Mouse (Mus musculus) neural tube, embryonic 13.5 days (tissue): Measurements from ENCODE around the gene Tnfrsf12a. TPM values are rescaled to one million over a fixed set of nuclear protein-coding genes. Genes with fewer than 3 reads are reported as not detected.
A peak's percentile ranks its signal among the peaks of the same experiment; 100 is the strongest.

Experiments
- ATAC-seq: fragments of 200-750 bp; cut with Nextera tagmentation; 2 replicates; pipeline ENCODE4 v1.8.0; 2017; ENCODE audit warnings: low read depth, mild to moderate bottlenecking, moderate TSS enrichment, moderate library complexity
- H3K27ac ChIP-seq: fragments of 300-500 bp; sonication (generic); replicated peaks from 2 replicates; pipeline ENCODE4 v1.5.1; 2015; ENCODE audit warnings: moderate library complexity, mild to moderate bottlenecking, inconsistent platforms
- H3K27me3 ChIP-seq: fragments of 300-500 bp; sonication (generic); 2 replicates; pipeline ENCODE4 v1.6.1; 2015; ENCODE audit warnings: mild to moderate bottlenecking, inconsistent platforms
- H3K36me3 ChIP-seq: fragments of 300-500 bp; sonication (generic); 2 replicates; pipeline ENCODE4 v1.6.1; 2015; ENCODE audit warnings: mild to moderate bottlenecking, inconsistent platforms
- H3K4me1 ChIP-seq: fragments of 300-500 bp; sonication (generic); replicated peaks from 2 replicates; pipeline ENCODE4 v1.6.1; 2015; ENCODE audit warnings: inconsistent platforms
- H3K4me2 ChIP-seq: fragments of 300-500 bp; sonication (generic); 2 replicates; pipeline ENCODE4 v1.6.1; 2015; ENCODE audit warnings: inconsistent platforms, mild to moderate bottlenecking, moderate library complexity
- H3K4me3 ChIP-seq: fragments of 300-500 bp; sonication (generic); 2 replicates; pipeline ENCODE4 v1.5.1; 2015; ENCODE audit warnings: mild to moderate bottlenecking, inconsistent platforms
- H3K9ac ChIP-seq: fragments of 300-500 bp; sonication (generic); 2 replicates; pipeline ENCODE4 v1.6.1; 2015; ENCODE audit warnings: moderate library complexity, mild to moderate bottlenecking, inconsistent platforms
- H3K9me3 ChIP-seq: fragments of 300-500 bp; sonication (generic); 2 replicates; pipeline ENCODE4 v1.6.1; 2016; ENCODE audit warnings: inconsistent platforms
- WGBS: fragments of 180-500 bp; shearing (Covaris S2); methylation state at CpG from one replicate; pipeline ENCODE4 v1.1.7; 2015; 5-methylcytosine and 5-hydroxymethylcytosine counted together
- polyA plus RNA-seq: library from polyadenylated mRNA; unstranded; fragments of >200 nt; fragmentation: Nextera tagmentation; extraction: Ambion mirVana; gene quantifications from 2 replicates; pipeline ENCODE4 v1.2.1, GENCODE M21; 2015

The Tnfrsf12a gene
- 4.7 and 5.4 TPM in 2 replicates for polyA plus RNA-seq

DNA sequence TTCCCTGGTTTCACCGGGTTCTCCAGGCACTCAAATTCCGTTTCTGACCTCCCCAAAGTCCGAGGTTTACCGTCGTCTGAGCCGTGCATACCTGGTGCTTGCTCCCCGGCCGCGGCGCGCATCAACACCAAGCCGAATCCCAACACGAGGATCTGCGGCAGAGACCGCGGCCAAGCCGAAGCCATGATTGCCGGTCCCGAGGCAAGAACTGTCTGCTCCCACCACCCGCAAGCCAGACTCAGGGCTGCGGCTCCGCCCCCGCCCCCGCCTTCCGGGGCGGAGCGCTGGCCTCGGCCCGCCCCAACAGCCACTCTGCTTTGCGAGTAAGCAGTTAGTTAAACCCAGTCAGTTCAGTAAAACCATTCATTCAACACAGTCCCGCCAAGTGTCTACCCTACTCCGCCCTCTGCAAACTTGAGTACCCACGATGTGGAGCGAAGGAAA is at the start of gene Tnfrsf12a:
Gene Tnfrsf12a (minus strand): TSS at position 233 of the 444 bp plus-strand sequence.
- no peak within 1 kb of the TSS for H3K27ac ChIP-seq
- whole genome bisulfite sequencing, result under 1% methylated on average over 34 of the region's 34 CpGs
- no peak for ATAC-seq
- peak within 1 kb of the TSS; percentile 88 for H3K4me2 ChIP-seq
- peaks cover 79% of the 10 kb centered on the region for H3K27me3 ChIP-seq
- H3K4me3 ChIP-seq, result peak within 1 kb of the TSS; percentile 44
- no peaks in the 10 kb centered on the region for H3K36me3 ChIP-seq
- peak within 1 kb of the TSS; percentile 63 for H3K9ac ChIP-seq
- no peaks in the 10 kb centered on the region for H3K9me3 ChIP-seq
- H3K4me1 ChIP-seq, result peaks cover 54% of the 10 kb centered on the region

GRCm38 (mm10) chr17:23726758-23727142 is 49.5 kb upstream of the Tnfrsf12a start:
- Histone ChIP-seq H3K4me3 (peak overlapping the region; percentile 84), H3K4me1 (peaks cover 13% of the 10 kb centered on the region), H3K9ac (peak overlapping the region; percentile 74), H3K9me3 (no peaks in the 10 kb centered on the region), H3K27me3 (no peaks in the 10 kb centered on the region), H3K27ac (peak overlapping the region; percentile 67), H3K36me3 (no peaks in the 10 kb centered on the region), H3K4me2 (peak overlapping the region; percentile 92)
- under 1% methylated on average over 20 of the region's 20 CpGs for WGBS
- ATAC-seq, result peak; percentile 78

GRCm38 (mm10) chr17:23725999-23726757 is 48.9 kb upstream of the Tnfrsf12a start, which contains the start of gene Pkmyt1:
Pkmyt1 (plus strand) TSS chr17:23726336.
- 2% methylated on average over 67 of the region's 73 CpGs for WGBS
- ATAC-seq, result peak; percentile 96
- H3K27ac ChIP-seq, result peak within 1 kb of the TSS; percentile 67

GRCm38 (mm10) chr17:23725477-23725876 is 48.2 kb upstream of the Tnfrsf12a start:
- Histone ChIP-seq H3K4me3 (peak overlapping the region; percentile 84), H3K9me3 (no peaks in the 10 kb centered on the region), H3K4me1 (peaks cover 13% of the 10 kb centered on the region), H3K9ac (peak overlapping the region; percentile 72), H3K27me3 (no peaks in the 10 kb centered on the region), H3K36me3 (no peaks in the 10 kb centered on the region), H3K4me2 (peak overlapping the region; percentile 92), H3K27ac (peak overlapping the region; percentile 67; the same call in 1 of the 2 replicates)
- ATAC-seq, result no peak
- WGBS, result 67% methylated on average over 4 of the region's 4 CpGs

More at GRCm38 (mm10) chr17:23725999-23726757, 48.9 kb upstream of the Tnfrsf12a start, which contains the start of gene Pkmyt1:
- H3K27me3 ChIP-seq, result no peaks in the 10 kb centered on the region
- no peaks in the 10 kb centered on the region for H3K36me3 ChIP-seq
- peak within 1 kb of the TSS; percentile 74 for H3K9ac ChIP-seq
- no peaks in the 10 kb centered on the region for H3K9me3 ChIP-seq
- peak within 1 kb of the TSS; percentile 84 for H3K4me3 ChIP-seq
- H3K4me1 ChIP-seq, result peaks cover 13% of the 10 kb centered on the region
- peak within 1 kb of the TSS; percentile 92 for H3K4me2 ChIP-seq

- H3K4me1 ChIP-seq, result peaks cover 13% of the 10 kb centered on the region
- no peaks in the 10 kb centered on the region for H3K27me3 ChIP-seq
- no peak within 1 kb of the TSS for H3K27ac ChIP-seq
- no peak within 1 kb of the TSS for H3K4me3 ChIP-seq
- H3K4me2 ChIP-seq, result no peak within 1 kb of the TSS
- no peak within 1 kb of the TSS for H3K9ac ChIP-seq
- ATAC-seq, result no peak
- no peaks in the 10 kb centered on the region for H3K36me3 ChIP-seq
- 74% methylated on average over 7 of the region's 7 CpGs for WGBS
- no peaks in the 10 kb centered on the region for H3K9me3 ChIP-seq
Observed at GRCm38 (mm10) chr17:23722376-23723125, 45.3 kb upstream of the Tnfrsf12a start, which contains the start of gene 1520401A03Rik. 1520401A03Rik (minus strand) TSS chr17:23722783.

GRCm38 (mm10) chr17:23721886-23722285 is 44.6 kb upstream of the Tnfrsf12a start:
- Histone ChIP-seq H3K36me3 (no peaks in the 10 kb centered on the region), H3K4me1 (peaks cover 8% of the 10 kb centered on the region), H3K4me2 (no peak overlapping the region), H3K27ac (no peak overlapping the region), H3K4me3 (no peak overlapping the region), H3K9ac (no peak overlapping the region), H3K9me3 (no peaks in the 10 kb centered on the region), H3K27me3 (no peaks in the 10 kb centered on the region)
- 88% methylated on average over 2 of the region's 2 CpGs for WGBS
- ATAC-seq, result no peak

DNA sequence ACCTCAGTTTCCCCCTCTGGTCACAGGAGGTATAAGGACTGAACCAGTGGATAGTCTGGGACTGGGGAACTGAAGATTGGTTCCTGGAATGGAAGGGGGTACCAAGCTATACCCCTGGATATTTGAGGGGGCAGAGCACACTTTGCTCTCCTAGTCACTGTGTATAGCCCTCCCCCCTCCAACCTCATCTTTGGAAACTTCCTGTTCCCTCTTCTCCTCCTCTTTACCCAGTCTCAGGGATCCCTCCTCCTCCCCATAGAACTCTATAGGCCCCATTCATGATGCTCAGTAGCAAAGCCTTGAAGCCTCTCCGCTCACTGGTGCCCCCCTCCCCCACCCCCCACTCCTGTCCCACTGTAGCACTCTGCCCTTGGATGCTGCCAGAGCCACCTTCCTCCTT is 42.2 kb upstream of the Tnfrsf12a start:
- Histone ChIP-seq H3K27ac (no peak overlapping the region), H3K4me1 (no peaks in the 10 kb centered on the region), H3K9me3 (no peaks in the 10 kb centered on the region), H3K9ac (no peak overlapping the region), H3K4me3 (no peak overlapping the region), H3K36me3 (no peaks in the 10 kb centered on the region), H3K27me3 (0 out of 2 replicates have a peak, but pooled peaks cover 1% of the 10 kb centered on the region), H3K4me2 (no peak overlapping the region)
- 13% methylated on average over 1 of the region's 1 CpGs for WGBS
- no peak for ATAC-seq

- Histone ChIP-seq H3K9ac (no peak overlapping the region), H3K27me3 (0 out of 2 replicates have a peak, but pooled peaks cover 11% of the 10 kb centered on the region), H3K4me2 (no peak overlapping the region), H3K27ac (no peak overlapping the region), H3K4me1 (no peaks in the 10 kb centered on the region), H3K4me3 (no peak overlapping the region), H3K9me3 (no peaks in the 10 kb centered on the region), H3K36me3 (no peaks in the 10 kb centered on the region)
- no peak for ATAC-seq
- WGBS, result 63% methylated on average over 2 of the region's 2 CpGs
Observed at GRCm38 (mm10) chr17:23717003-23717402, 39.7 kb upstream of the Tnfrsf12a start.

DNA sequence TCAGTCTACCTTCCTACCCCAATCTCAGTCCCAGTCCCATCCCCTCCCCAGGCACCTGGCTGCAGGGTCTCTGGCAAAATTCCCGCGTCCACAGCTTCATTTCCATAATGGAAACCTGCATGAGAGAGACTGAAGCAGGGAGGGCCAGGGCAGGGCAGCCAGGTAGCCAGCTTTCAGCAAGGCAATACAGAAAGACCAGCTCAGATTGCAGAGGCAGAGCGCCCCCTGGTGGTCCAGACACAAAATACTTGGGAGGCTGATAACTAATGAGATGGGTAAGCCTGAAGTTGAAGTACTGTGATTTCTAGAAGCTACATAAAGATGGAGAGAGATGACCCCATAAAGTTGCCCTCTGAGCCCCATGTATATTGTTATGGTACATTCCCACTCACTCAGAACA is 28.9 kb upstream of the Tnfrsf12a start:
- 1% methylated on average over 3 of the region's 3 CpGs for WGBS
- peak; percentile 30; the same call in 1 of the 2 replicates for ATAC-seq
- H3K4me1 ChIP-seq, result peaks cover 10% of the 10 kb centered on the region; the same call in 1 of the 2 replicates
- H3K27me3 ChIP-seq, result peaks cover 27% of the 10 kb centered on the region
- H3K4me3 ChIP-seq, result no peak overlapping the region
- no peaks in the 10 kb centered on the region for H3K36me3 ChIP-seq
- no peaks in the 10 kb centered on the region for H3K9me3 ChIP-seq
- H3K9ac ChIP-seq, result no peak overlapping the region
- H3K27ac ChIP-seq, result no peak overlapping the region
- no peak overlapping the region for H3K4me2 ChIP-seq

DNA sequence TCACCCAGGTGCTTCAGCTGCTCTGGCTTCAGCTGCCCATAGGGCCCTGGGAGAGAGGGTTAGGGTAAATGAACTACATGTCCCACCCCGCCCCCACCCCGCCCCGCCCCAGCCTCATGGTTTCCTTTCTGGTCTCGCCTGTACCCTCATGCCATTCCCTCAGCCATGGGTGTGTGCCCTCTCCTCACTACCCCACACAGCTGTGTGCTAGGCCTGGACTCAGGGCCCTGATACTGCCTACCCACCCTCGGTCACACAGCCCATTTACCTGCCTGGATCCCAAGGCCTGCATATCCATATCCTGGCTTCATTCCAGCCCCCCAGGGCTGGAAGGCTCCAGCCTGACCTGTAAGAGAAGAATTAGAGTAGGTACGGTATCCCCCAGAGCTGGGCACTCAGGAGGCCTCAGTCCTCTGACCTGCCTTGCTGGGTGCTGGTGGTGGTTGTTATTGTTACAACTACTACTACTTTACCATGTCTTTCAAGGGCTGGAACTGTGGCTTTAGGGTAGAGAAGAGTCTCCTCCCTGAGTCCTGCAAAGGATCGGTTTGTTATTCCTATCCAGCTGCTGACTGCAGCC is 28.3 kb upstream of the Tnfrsf12a start:
- H3K4me2 ChIP-seq, result no peak overlapping the region
- peak; percentile 42; the same call in 1 of the 2 replicates for ATAC-seq
- no peak overlapping the region for H3K27ac ChIP-seq
- peaks cover 33% of the 10 kb centered on the region for H3K27me3 ChIP-seq
- no peaks in the 10 kb centered on the region for H3K36me3 ChIP-seq
- WGBS, result 75% methylated on average over 7 of the region's 7 CpGs
- H3K9ac ChIP-seq, result no peak overlapping the region
- no peak overlapping the region for H3K4me3 ChIP-seq
- H3K4me1 ChIP-seq, result peaks cover 10% of the 10 kb centered on the region; the same call in 1 of the 2 replicates
- no peaks in the 10 kb centered on the region for H3K9me3 ChIP-seq

GRCm38 (mm10) chr17:23704741-23705140 is 27.5 kb upstream of the Tnfrsf12a start:
- Histone ChIP-seq H3K27ac (0 out of 2 replicates have a peak overlapping the region, but pooled peaks have one; percentile 4), H3K9ac (peak overlapping the region; percentile 6; the same call in 1 of the 2 replicates), H3K4me2 (0 out of 2 replicates have a peak overlapping the region, but pooled peaks have one; percentile 4), H3K4me1 (peaks cover 14% of the 10 kb centered on the region), H3K36me3 (no peaks in the 10 kb centered on the region), H3K27me3 (peaks cover 33% of the 10 kb centered on the region), H3K4me3 (no peak overlapping the region), H3K9me3 (no peaks in the 10 kb centered on the region)
- ATAC-seq, result peak; percentile 36; the same call in 1 of the 2 replicates
- 40% methylated on average over 7 of the region's 7 CpGs for WGBS
